Mouse (Mus musculus) heart, embryonic 11.5 days (tissue): ENCODE data around the gene Nkain4. TPM values are rescaled to one million over a fixed set of nuclear protein-coding genes. Genes with fewer than 3 reads are reported as not detected.

Source experiments
- ATAC-seq: fragments of 200-750 bp; cut with Nextera tagmentation; replicated peaks from 2 replicates; pipeline ENCODE4 v1.8.0; 2017; ENCODE audit warnings: moderate library complexity; ENCODE audit not compliant: insufficient number of reproducible peaks, low FRiP score, low TSS enrichment
- H3K27ac ChIP-seq: fragments of 300-500 bp; sonication (generic); 2 replicates; pipeline ENCODE4 v1.5.1; 2014; ENCODE audit warnings: mild to moderate bottlenecking, low read depth, low read length
- H3K27me3 ChIP-seq: fragments of 300-500 bp; sonication (generic); 2 replicates; pipeline ENCODE4 v1.6.1; 2014; ENCODE audit warnings: mild to moderate bottlenecking, low read length, mixed read lengths; ENCODE audit not compliant: control insufficient read depth, insufficient read depth
- H3K36me3 ChIP-seq: fragments of 300-500 bp; sonication (generic); 2 replicates; pipeline ENCODE4 v1.6.1; 2014; ENCODE audit warnings: mild to moderate bottlenecking, low read length, moderate library complexity, mixed read lengths; ENCODE audit not compliant: control insufficient read depth, insufficient read depth
- H3K4me1 ChIP-seq: fragments of 300-500 bp; sonication (generic); 2 replicates; pipeline ENCODE4 v1.6.1; 2014; ENCODE audit warnings: low read length; ENCODE audit not compliant: control insufficient read depth, insufficient read depth
- H3K4me2 ChIP-seq: fragments of 300-500 bp; sonication (generic); 2 replicates; pipeline ENCODE4 v1.6.1; 2014; ENCODE audit warnings: mild to moderate bottlenecking, moderate library complexity
- H3K4me3 ChIP-seq: fragments of 300-500 bp; sonication (generic); 2 replicates; pipeline ENCODE4 v1.5.1; 2014; ENCODE audit warnings: low read depth, low read length
- H3K9ac ChIP-seq: fragments of 300-500 bp; sonication (generic); 2 replicates; pipeline ENCODE4 v1.6.1; 2014; ENCODE audit warnings: mild to moderate bottlenecking, low read depth, low read length, moderate library complexity
- H3K9me3 ChIP-seq: fragments of 300-500 bp; sonication (generic); replicated peaks from 2 replicates; pipeline ENCODE4 v1.6.1; 2016; ENCODE audit warnings: low read length; ENCODE audit not compliant: control insufficient read depth
- WGBS: fragments of 180-500 bp; shearing (Covaris S2); extraction: QIAGEN DNeasy Blood & Tissue Kit; methylation state at CpG from one replicate; pipeline ENCODE4 v1.1.7; 2014; ENCODE audit not compliant: insufficient replicate concordance; 5-methylcytosine and 5-hydroxymethylcytosine counted together
- polyA plus RNA-seq: library from polyadenylated mRNA; unstranded; fragments of >200 nt; fragmentation: Nextera tagmentation; extraction: Ambion mirVana; gene quantifications from 2 replicates; pipeline ENCODE4 v1.2.1, GENCODE M21; 2014

The Nkain4 gene
- polyA plus RNA-seq, 1 experiment from 2014 or later = 34.2 TPM

DNA sequence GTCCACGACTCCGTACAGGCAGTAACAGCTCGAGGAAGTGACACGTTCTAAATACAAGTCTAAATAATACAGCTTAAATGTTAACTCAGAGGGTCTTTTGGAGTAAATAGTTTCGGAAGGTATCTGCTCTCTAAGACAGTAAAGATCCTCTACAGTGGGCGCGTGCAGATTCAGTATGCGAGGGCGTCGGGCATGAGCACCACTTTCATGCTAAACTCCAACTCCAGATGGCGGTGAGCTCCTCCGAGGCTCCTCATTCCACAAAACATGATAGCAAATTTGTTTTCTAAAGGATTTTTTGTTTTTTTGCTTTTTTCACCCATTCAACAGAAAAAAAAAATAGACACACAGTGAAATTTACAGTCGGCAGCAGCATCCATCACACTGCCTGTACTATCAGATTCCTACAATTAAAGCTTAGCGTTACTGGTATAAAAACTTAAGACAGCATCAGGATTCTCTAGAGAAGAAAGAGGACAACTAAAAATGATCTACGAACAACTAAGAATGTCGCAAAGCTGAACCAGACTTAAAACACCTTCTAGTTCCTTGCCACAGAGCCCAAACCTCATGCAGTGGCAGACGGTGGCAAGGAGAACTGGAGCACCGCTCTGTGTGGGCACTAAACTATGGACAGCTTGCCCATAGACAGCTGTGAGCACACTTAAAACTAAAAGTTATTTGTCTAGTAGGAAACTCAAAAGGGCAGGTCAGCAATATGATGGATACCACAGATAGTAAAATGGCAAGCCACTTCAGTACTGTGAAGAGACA is 49.9 kb downstream of the Nkain4 start:
- H3K4me1 ChIP-seq = no peaks in the 10 kb centered on the region
- no peaks in the 10 kb centered on the region for H3K9me3 ChIP-seq
- no peak overlapping the region for H3K4me2 ChIP-seq
- no peaks in the 10 kb centered on the region for H3K27me3 ChIP-seq
- no peak overlapping the region for H3K27ac ChIP-seq
- WGBS = 91% methylated on average over 18 of the region's 18 CpGs
- H3K4me3 ChIP-seq = no peak overlapping the region
- no peak overlapping the region for H3K9ac ChIP-seq
- H3K36me3 ChIP-seq = peaks cover 4% of the 10 kb centered on the region
- no peak for ATAC-seq

DNA sequence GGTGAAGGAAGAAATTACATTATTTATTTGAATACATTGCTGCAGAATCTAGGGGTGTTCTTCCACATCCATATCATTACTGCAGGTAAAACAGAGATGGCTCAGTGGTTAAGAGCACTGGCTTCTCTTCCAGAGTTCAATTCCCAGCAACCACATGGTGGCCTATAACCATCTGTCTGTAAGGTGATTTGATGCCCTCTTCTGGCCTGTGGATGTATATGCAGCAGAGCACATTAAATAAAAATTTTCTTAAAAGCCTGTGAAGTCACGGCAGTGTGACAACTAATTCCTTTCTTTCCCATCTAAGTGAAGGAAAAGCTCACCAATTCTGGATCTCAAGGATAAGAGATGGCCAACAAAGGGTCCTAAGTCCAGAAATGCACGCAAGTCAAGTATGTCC is 52.4 kb downstream of the Nkain4 start:
- Histone ChIP-seq H3K9me3 (no peaks in the 10 kb centered on the region), H3K4me2 (no peak overlapping the region), H3K4me1 (no peaks in the 10 kb centered on the region), H3K36me3 (peaks cover 4% of the 10 kb centered on the region), H3K9ac (no peak overlapping the region), H3K27ac (no peak overlapping the region), H3K4me3 (no peak overlapping the region), H3K27me3 (peaks cover 13% of the 10 kb centered on the region)
- 48% methylated on average over 2 of the region's 2 CpGs for WGBS
- no peak for ATAC-seq

GRCm38 (mm10) chr2:180897857-180898256 is 56.6 kb downstream of the Nkain4 start:
- no peak overlapping the region for H3K9ac ChIP-seq

DNA sequence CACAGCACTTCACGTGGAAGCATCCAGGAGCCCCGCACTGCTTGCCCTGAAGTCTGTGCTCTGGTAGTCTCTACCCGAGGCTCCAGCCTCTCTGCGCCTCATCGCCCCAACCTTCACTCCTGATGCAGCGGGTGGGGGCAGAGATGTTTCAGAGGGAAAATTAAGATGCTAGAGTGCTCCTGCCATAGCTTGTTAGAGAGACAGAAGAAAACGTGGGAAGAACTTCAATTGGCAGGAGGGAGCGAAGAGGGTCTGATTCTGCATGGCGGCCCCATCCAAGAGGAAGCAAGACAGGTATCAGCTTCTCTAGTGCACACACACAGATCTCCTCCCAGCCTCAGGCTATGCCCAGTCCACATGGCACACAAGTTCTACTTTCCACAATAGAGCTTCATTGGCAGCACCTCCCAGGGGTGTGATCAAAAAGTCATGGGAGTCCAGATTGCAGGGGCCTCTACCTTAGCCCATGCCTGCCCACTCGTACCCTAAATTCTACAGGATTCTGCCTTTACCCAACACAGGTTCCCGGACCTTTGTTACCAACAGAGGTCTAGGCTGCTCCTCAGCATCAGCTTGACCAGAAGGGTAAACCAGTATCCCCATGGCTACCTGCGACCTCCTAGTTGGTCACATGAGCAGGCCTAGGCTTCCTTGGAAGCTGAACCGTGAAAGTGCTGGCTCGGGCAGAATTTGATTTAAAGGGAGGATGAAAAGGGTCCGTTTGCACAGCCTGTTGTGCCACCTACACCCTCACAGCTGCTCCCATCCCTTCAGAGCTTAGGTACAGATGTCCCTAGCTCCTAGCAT is 57.5 kb downstream of the Nkain4 start:
- ATAC-seq = no peak
- Histone ChIP-seq H3K4me1 (peaks cover 14% of the 10 kb centered on the region), H3K4me3 (no peak overlapping the region), H3K27ac (no peak overlapping the region), H3K27me3 (peaks cover 60% of the 10 kb centered on the region), H3K4me2 (no peak overlapping the region), H3K36me3 (no peaks in the 10 kb centered on the region), H3K9ac (no peak overlapping the region), H3K9me3 (no peaks in the 10 kb centered on the region)
- 70% methylated on average over 15 of the region's 15 CpGs for WGBS

More at GRCm38 (mm10) chr2:180897857-180898256, 56.6 kb downstream of the Nkain4 start:
- no peak overlapping the region for H3K4me3 ChIP-seq
- no peaks in the 10 kb centered on the region for H3K9me3 ChIP-seq
- H3K27ac ChIP-seq = no peak overlapping the region
- peaks cover 51% of the 10 kb centered on the region for H3K27me3 ChIP-seq
- peaks cover 14% of the 10 kb centered on the region for H3K4me1 ChIP-seq
- no peaks in the 10 kb centered on the region for H3K36me3 ChIP-seq
- ATAC-seq = no peak
- 71% methylated on average over 6 of the region's 6 CpGs for WGBS
- no peak overlapping the region for H3K4me2 ChIP-seq

- H3K36me3 ChIP-seq = no peaks in the 10 kb centered on the region
- peaks cover 14% of the 10 kb centered on the region for H3K4me1 ChIP-seq
- no peak overlapping the region for H3K9ac ChIP-seq
- H3K27ac ChIP-seq = no peak overlapping the region
- WGBS = 56% methylated on average over 11 of the region's 11 CpGs
- no peak for ATAC-seq
- no peak overlapping the region for H3K4me2 ChIP-seq
- H3K4me3 ChIP-seq = no peak overlapping the region
- no peaks in the 10 kb centered on the region for H3K9me3 ChIP-seq
- H3K27me3 ChIP-seq = peaks cover 70% of the 10 kb centered on the region
Measured at GRCm38 (mm10) chr2:180895837-180896525, 58.5 kb downstream of the Nkain4 start.

DNA sequence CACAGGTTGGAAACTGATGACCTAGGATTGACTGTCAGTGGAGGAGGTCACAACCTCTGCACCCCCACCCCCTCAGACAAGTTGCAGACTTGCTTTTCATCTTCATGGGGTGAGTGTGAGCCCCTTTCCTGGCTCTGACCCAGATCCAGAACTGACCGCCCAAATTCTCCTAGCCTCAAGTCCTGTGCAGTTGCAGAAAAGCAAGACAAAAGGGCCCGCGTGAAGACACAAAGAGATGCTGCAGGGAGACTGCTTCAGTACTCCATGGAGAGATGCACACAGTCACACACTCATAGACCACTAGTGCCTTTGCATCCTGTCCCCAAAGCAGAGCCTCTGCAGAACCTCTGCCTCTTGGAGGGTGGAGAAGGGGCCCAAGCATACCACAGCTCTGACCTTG is 59.2 kb downstream of the Nkain4 start:
- Histone ChIP-seq H3K4me3 (no peak overlapping the region), H3K27me3 (peaks cover 77% of the 10 kb centered on the region), H3K36me3 (no peaks in the 10 kb centered on the region), H3K4me1 (peaks cover 14% of the 10 kb centered on the region), H3K4me2 (no peak overlapping the region), H3K27ac (no peak overlapping the region), H3K9ac (no peak overlapping the region), H3K9me3 (no peaks in the 10 kb centered on the region)
- ATAC-seq = no peak
- WGBS = 77% methylated on average over 3 of the region's 3 CpGs

DNA sequence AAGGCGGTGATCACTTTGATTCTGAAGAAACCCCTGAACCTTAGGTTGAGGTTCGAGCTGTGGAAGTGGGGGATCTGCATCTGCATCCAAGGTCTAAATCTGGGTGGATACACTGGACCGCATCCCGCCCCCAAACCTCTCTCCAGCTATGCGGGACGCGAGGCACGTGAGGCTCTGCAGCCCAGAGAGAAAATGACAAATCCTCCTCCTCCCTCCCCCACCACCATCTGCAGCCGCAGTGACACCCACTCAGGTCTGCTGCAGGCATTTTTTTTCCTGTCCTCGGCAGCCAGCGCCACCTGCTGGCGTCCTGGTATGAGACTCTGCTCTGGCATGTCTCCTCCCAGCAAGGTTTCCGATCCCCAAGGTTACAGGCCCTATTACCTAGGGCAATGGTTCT is 59.8 kb downstream of the Nkain4 start:
- no peak for ATAC-seq
- H3K4me1 ChIP-seq = peaks cover 14% of the 10 kb centered on the region
- peak overlapping the region; percentile 53 for H3K4me3 ChIP-seq
- H3K9ac ChIP-seq = no peak overlapping the region
- no peak overlapping the region for H3K27ac ChIP-seq
- H3K9me3 ChIP-seq = no peaks in the 10 kb centered on the region
- peak overlapping the region; percentile 86 for H3K4me2 ChIP-seq
- WGBS = 3% methylated on average over 13 of the region's 13 CpGs
- no peaks in the 10 kb centered on the region for H3K36me3 ChIP-seq
- H3K27me3 ChIP-seq = peaks cover 83% of the 10 kb centered on the region

DNA sequence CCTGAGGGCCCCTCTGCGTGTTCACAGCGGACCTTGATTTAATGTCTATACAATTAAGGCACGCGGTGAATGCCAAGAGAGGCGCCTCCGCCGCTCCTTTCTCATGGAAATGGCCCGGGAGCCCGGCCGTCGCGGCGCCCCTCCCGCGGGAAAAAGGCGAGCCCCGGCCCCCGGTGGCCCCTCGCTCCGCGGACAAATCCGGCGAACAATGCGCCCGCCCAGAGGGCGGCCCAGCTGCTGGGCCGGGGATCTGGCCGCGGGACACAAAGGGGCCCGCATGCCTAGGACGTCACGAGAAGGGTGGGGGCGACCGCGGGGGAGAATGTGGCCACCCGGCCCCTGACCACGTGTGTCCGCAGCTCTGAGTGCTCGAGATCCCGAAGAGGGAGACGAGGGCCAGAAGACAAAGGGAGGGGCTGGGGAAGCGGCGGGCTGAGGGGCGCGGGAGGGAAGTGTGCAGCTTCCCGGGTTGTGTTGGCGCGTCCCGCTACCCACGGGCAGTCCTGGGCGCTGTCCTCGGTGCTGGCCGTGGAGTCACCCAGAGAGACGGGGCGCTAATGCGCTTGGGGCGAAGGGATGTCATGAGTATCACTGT is 60.4 kb downstream of the Nkain4 start:
- no peak for ATAC-seq
- peaks cover 89% of the 10 kb centered on the region for H3K27me3 ChIP-seq
- no peak overlapping the region for H3K27ac ChIP-seq
- no peak overlapping the region for H3K9ac ChIP-seq
- under 1% methylated on average over 47 of the region's 57 CpGs for WGBS
- no peaks in the 10 kb centered on the region for H3K9me3 ChIP-seq
- peak overlapping the region; percentile 53 for H3K4me3 ChIP-seq
- no peaks in the 10 kb centered on the region for H3K36me3 ChIP-seq
- peaks cover 14% of the 10 kb centered on the region for H3K4me1 ChIP-seq
- peak overlapping the region; percentile 86 for H3K4me2 ChIP-seq
